Mouse (Mus musculus): ENCODE results near the gene Mfsd10. TPM values are rescaled to one million over a fixed set of nuclear protein-coding genes. Genes with fewer than 3 reads are reported as not detected.
"Not testable (repeated sequence)": the region's sequence is repeated elsewhere in the genome, so short reads cannot be mapped to it uniquely, and the experiment has no call there.

The Mfsd10 gene
- polyA plus RNA-seq, 1 experiment from 2014 or later: 61.3 TPM

DNA sequence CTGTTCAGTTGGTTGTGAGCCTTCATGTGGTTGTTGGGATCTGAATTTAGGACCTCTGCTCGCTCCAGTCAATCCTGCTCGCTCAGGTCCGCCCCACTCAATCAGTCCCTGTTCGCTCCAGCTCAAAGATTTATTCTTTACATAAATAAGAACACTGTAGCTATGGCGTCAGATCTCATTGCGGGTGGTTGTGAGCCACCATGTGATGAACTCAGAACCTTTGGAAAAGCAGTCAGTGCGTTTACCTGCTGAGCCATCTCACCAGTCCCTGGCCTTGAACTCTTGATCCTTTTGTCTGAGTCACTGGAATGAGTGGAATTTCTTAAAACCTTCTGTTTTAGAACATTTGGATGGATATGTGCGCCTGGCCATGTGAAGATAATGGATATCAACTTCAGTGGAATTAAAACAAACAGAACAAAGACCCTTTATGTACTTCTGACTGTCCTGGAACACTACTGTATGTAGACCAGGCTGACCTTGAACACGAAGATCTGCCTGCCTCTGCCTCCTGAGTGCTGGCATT lies 43.7 kb downstream of the Mfsd10 start:
- 93% methylated on average over 9 of the region's 9 CpGs for WGBS
- no peak overlapping the region for H3K4me2 ChIP-seq
- H3K9ac ChIP-seq: no peak overlapping the region
- no peaks in the 10 kb centered on the region for H3K9me3 ChIP-seq (replicated peaks)
- ATAC-seq (replicated peaks; ENCODE audit: insufficient number of reproducible peaks, insufficient read depth, low FRiP score, low read depth): no peak
- H3K4me3 ChIP-seq: no peak overlapping the region
- no peak overlapping the region for H3K27ac ChIP-seq
- peaks cover 12% of the 10 kb centered on the region for H3K4me1 ChIP-seq (replicated peaks)
- H3K27me3 ChIP-seq: no peaks in the 10 kb centered on the region
- H3K36me3 ChIP-seq: peaks cover 10% of the 10 kb centered on the region; the same call in 1 of the 2 replicates

DNA sequence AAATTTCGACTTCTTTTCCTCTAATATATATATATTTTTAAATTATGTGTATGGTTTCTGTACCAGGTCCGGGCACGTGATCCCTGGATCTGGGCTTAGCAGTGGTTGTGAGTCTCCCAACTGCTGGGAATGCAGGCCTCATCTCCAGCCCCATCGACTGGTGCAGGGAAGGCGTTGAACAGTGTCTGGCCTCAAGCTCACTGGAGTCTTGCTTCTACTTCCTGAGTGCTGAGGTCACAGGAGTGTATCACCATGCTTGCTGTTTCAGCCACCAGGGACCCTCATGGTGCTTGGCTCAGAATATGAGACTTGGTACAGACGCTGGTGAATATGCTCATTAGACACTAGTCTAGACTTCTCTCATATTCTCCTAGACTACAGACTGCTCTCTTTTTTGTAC lies 44.3 kb downstream of the Mfsd10 start:
- Histone ChIP-seq H3K9ac (no peak overlapping the region), H3K4me3 (no peak overlapping the region), H3K36me3 (peaks cover 5% of the 10 kb centered on the region; the same call in 1 of the 2 replicates), H3K4me2 (no peak overlapping the region), H3K27me3 (no peaks in the 10 kb centered on the region), H3K9me3 (replicated peaks) (no peaks in the 10 kb centered on the region), H3K4me1 (replicated peaks) (peaks cover 12% of the 10 kb centered on the region), H3K27ac (no peak overlapping the region)
- no peak for ATAC-seq (replicated peaks; ENCODE audit: insufficient number of reproducible peaks, insufficient read depth, low FRiP score, low read depth)
- WGBS: 83% methylated on average over 6 of the region's 6 CpGs

DNA sequence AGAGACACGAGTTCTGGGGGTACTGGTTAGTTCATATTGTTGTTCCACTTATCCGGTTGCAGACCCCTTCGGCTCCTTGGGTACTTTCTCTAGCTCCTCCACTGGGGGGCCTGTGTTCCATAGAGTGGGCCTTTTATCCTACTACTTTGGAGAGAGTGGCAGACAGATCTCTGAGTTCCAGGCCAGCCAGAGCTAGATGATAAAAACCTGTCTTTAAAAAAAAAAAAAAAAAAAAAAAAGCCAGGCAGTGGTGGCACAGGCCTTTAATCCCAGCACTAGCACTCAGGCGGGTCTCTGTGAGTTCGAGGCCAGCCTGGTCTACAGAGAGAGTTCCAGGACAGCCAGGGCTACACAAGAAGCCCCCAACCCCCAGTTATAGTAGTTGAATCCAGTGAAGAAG lies 44.8 kb downstream of the Mfsd10 start:
- not testable (repeated sequence) for ATAC-seq (replicated peaks; ENCODE audit: insufficient number of reproducible peaks, insufficient read depth, low FRiP score, low read depth); H3K9me3 ChIP-seq (replicated peaks)
- WGBS: 88% methylated on average over 5 of the region's 5 CpGs

DNA sequence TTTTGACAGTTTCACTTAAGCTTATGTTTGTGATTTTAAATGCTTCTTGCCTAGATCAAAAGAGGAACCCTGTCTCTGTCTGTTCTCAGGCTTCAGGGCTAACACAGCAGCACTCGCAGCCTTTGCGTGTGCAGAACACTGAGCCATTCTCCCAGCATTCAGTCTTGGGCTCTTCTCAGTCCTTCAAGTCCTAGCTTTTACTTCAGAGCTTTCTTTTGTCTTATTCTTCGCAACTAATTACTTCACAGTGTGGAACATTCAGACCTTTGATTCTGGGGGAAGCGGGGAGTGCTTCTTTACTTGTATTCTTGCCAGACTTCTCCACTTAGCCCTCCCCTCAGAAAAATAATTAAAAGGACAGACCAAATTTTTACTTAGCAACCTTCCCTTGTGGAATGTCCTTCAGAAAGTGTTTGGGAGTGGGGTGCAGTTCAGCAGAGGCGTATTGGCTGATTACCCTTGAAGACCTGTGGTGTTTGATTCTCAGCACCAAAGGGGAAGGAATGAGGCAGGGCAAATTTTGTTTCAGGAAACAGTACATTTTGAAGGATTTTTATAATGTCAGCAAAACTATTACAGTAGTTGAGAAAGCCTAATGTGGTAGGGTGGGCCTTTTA lies 45.5 kb downstream of the Mfsd10 start:
- no peak for ATAC-seq (replicated peaks; ENCODE audit: insufficient number of reproducible peaks, insufficient read depth, low FRiP score, low read depth)
- H3K4me1 ChIP-seq (replicated peaks): peaks cover 15% of the 10 kb centered on the region
- no peak overlapping the region for H3K27ac ChIP-seq
- H3K9ac ChIP-seq: no peak overlapping the region
- no peaks in the 10 kb centered on the region for H3K9me3 ChIP-seq (replicated peaks)
- no peak overlapping the region for H3K4me3 ChIP-seq
- H3K4me2 ChIP-seq: no peak overlapping the region
- H3K36me3 ChIP-seq: peaks cover 5% of the 10 kb centered on the region; the same call in 1 of the 2 replicates
- no peaks in the 10 kb centered on the region for H3K27me3 ChIP-seq
- 80% methylated on average over 5 of the region's 5 CpGs for WGBS

More for the DNA sequence above, 44.8 kb downstream of the Mfsd10 start:
- not testable (repeated sequence) for H3K4me3 ChIP-seq, H3K9ac ChIP-seq, H3K36me3 ChIP-seq, H3K27me3 ChIP-seq, H3K4me2 ChIP-seq, H3K27ac ChIP-seq
- peaks cover 14% of the 10 kb centered on the region for H3K4me1 ChIP-seq (replicated peaks)

DNA sequence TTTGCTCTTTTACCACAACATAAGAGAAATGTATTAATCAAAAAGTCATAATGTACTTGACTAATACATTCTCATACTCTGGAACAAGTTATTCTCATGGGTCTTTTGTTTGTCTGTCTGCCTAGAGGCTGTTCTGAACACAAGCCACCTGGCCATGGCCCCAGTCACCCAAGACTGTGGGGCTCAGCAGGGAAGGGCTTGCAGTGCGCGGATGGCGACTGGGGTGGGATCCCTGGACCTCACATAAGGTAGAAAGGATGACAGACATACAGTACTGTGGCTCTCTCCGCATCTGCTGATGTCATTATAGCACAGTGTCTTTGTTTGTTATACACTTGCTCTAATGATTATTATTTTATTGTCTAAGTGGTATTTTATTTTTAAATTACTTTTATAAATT lies 46.3 kb downstream of the Mfsd10 start:
- peaks cover 18% of the 10 kb centered on the region for H3K4me1 ChIP-seq (replicated peaks)
- H3K36me3 ChIP-seq: peaks cover 5% of the 10 kb centered on the region; the same call in 1 of the 2 replicates
- no peaks in the 10 kb centered on the region for H3K9me3 ChIP-seq (replicated peaks)
- no peaks in the 10 kb centered on the region for H3K27me3 ChIP-seq
- no peak overlapping the region for H3K4me3 ChIP-seq
- H3K27ac ChIP-seq: no peak overlapping the region
- ATAC-seq (replicated peaks; ENCODE audit: insufficient number of reproducible peaks, insufficient read depth, low FRiP score, low read depth): no peak
- no peak overlapping the region for H3K9ac ChIP-seq
- 66% methylated on average over 4 of the region's 4 CpGs for WGBS
- H3K4me2 ChIP-seq: no peak overlapping the region

DNA sequence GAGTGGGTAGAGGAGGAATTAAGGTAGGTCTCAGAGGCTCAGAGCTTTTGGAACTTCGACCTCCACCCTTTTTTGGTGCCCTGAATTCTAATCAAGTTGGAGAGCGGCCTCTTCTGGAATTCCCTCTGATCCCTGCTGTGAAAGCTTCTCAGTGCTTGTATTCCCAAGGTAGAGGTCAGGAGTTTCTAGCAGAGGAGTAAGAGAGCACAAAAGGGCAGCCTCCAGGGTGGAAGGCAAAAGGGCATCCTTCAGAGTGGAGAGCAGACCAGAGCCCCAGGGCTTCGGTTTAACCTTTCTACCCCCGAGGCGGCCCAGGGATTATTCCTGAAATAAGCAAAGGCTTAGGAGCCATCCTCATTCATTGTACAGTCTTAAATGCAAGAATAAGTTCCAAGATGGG lies 47.0 kb downstream of the Mfsd10 start:
- Histone ChIP-seq H3K36me3 (peaks cover 5% of the 10 kb centered on the region; the same call in 1 of the 2 replicates), H3K27me3 (no peaks in the 10 kb centered on the region), H3K4me2 (no peak overlapping the region), H3K4me1 (replicated peaks) (peaks cover 18% of the 10 kb centered on the region), H3K27ac (no peak overlapping the region), H3K9ac (no peak overlapping the region), H3K9me3 (replicated peaks) (no peaks in the 10 kb centered on the region), H3K4me3 (no peak overlapping the region)
- WGBS: 41% methylated on average over 5 of the region's 5 CpGs
- no peak for ATAC-seq (replicated peaks; ENCODE audit: insufficient number of reproducible peaks, insufficient read depth, low FRiP score, low read depth)

DNA sequence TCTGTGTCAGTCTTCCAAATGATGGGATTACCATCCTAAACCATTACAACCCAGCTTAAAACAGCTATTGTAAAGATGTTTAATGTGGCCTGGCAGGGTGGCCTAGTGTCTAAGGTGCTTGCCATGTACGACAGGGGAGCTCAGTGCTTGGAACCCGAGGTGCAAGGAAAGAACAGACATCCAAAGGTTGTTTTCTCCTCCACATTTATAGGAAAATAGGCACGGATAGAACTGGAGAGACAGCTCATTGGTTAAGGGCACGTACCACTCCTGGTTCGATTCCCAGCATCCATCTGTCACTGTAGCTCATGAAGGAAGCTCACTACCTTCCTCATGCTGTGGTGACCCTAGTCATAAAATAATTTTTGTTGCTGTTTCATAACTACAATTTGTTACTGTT lies 49.1 kb downstream of the Mfsd10 start:
- Histone ChIP-seq H3K27ac (no peak overlapping the region), H3K36me3 (no peaks in the 10 kb centered on the region), H3K27me3 (no peaks in the 10 kb centered on the region), H3K4me2 (no peak overlapping the region), H3K4me1 (replicated peaks) (peaks cover 26% of the 10 kb centered on the region), H3K9ac (no peak overlapping the region), H3K4me3 (no peak overlapping the region), H3K9me3 (replicated peaks) (no peaks in the 10 kb centered on the region)
- ATAC-seq (replicated peaks; ENCODE audit: insufficient number of reproducible peaks, insufficient read depth, low FRiP score, low read depth): no peak
- 89% methylated on average over 5 of the region's 5 CpGs for WGBS

DNA sequence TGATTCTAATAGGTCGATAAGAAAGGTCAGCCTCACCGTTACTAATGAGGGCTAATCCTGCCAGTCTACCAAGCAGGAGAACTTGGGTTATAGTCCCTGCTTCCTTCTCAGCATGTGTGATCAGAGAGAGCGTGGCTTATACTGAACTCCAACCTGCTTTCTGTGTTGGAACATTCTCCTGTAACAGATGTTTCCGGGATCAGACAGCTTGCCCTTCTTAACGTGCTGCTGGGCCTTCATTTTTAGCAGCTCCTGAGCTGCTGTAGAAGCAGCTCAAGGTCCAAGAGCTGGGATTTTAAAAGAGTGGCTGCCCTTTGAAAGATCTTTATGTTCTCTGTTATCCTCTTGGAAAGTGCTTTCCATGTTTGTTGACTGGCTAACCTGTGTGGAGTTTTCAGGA lies 51.8 kb downstream of the Mfsd10 start:
- Histone ChIP-seq H3K4me2 (no peak overlapping the region), H3K4me1 (replicated peaks) (peaks cover 26% of the 10 kb centered on the region), H3K27me3 (no peaks in the 10 kb centered on the region), H3K27ac (no peak overlapping the region), H3K9me3 (replicated peaks) (no peaks in the 10 kb centered on the region), H3K4me3 (no peak overlapping the region), H3K9ac (no peak overlapping the region), H3K36me3 (no peaks in the 10 kb centered on the region)
- WGBS: 79% methylated on average over 5 of the region's 5 CpGs
- no peak for ATAC-seq (replicated peaks; ENCODE audit: insufficient number of reproducible peaks, insufficient read depth, low FRiP score, low read depth)

Other genes with a start within 250 kb of the Mfsd10 start
- gene Tnip2, start 123.2 kb downstream of the Mfsd10 start, polyA plus RNA-seq (2015; fragmentation: Nextera tagmentation; extraction: Ambion mirVana): 15.6 and 21.2 TPM in 2 replicates
- 3.8 and 6.4 TPM in 2 replicates for gene Sh3bp2, start 111.4 kb downstream of the Mfsd10 start, polyA plus RNA-seq (2015; fragmentation: Nextera tagmentation; extraction: Ambion mirVana)
- 133 and 162 TPM in 2 replicates for gene Add1, start 63.5 kb downstream of the Mfsd10 start, polyA plus RNA-seq (2015; fragmentation: Nextera tagmentation; extraction: Ambion mirVana)
- gene Nop14, start 22.9 kb upstream of the Mfsd10 start, polyA plus RNA-seq (2015; fragmentation: Nextera tagmentation; extraction: Ambion mirVana): 14.1 and 14.7 TPM in 2 replicates
- 1.8 and 2.1 TPM in 2 replicates for gene Grk4, start 23.2 kb upstream of the Mfsd10 start, polyA plus RNA-seq (2015; fragmentation: Nextera tagmentation; extraction: Ambion mirVana)
- gene Htt, start 124.5 kb upstream of the Mfsd10 start, polyA plus RNA-seq (2015; fragmentation: Nextera tagmentation; extraction: Ambion mirVana): 6.0 and 9.1 TPM in 2 replicates